Mouse (Mus musculus): Measurements from ENCODE around the gene Plxna1. TPM values are rescaled to one million over a fixed set of nuclear protein-coding genes. Genes with fewer than 3 reads are reported as not detected.

The Plxna1 gene
- polyA plus RNA-seq, 1 experiment, result 33.2 TPM

GRCm38 (mm10) chr6:89333964-89334702 lies 28.3 kb downstream of the Plxna1 start:
- Histone ChIP-seq H3K36me3 (ENCODE audit: control insufficient read depth, insufficient read depth, low read length) (no peaks in the 10 kb centered on the region; the same call in 1 of the 2 replicates), H3K4me3 (ENCODE audit: insufficient read depth, low read depth, low read length) (no peak overlapping the region), H3K27ac (ENCODE audit: insufficient read depth, low read depth, low read length) (no peak overlapping the region), H3K4me1 (ENCODE audit: control insufficient read depth, insufficient read depth, low read length) (no peaks in the 10 kb centered on the region), H3K27me3 (replicated peaks; ENCODE audit: control insufficient read depth, insufficient read depth, low read length) (no peaks in the 10 kb centered on the region)
- DNase-seq, result no peak
- TF ChIP-seq CTCF (conservative IDR thresholded peaks at IDR 0.05; ENCODE audit: insufficient read depth, insufficient read length, low read depth, low read length) (no peak), POLR2A (IDR thresholded peaks at IDR 0.05; ENCODE audit: low read depth, low read length) (no peak)
- WGBS, result 88% methylated on average over 12 of the region's 12 CpGs

DNA sequence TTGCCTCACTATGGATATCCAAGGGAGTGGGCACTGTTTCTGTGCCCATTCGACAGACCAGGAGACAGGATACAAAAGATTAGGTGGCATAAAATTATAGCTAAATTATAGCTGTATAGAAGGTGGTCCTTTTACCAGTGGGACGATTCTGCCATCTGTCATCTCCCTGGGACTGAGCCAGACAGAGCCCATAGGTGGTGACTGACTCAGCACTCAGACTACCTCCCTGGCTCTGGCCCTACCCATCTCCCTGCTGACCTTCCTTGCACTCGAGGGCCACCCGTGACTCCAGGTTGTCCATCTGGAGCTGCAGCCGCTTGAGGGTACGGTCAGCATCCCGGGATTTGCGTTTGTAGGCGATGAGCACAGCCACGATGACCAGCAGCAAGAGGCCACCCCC lies 31.5 kb downstream of the Plxna1 start:
- 94% methylated on average over 10 of the region's 10 CpGs for WGBS
- TF ChIP-seq CTCF (conservative IDR thresholded peaks at IDR 0.05; ENCODE audit: insufficient read depth, insufficient read length, low read depth, low read length) (no peak), POLR2A (IDR thresholded peaks at IDR 0.05; ENCODE audit: low read depth, low read length) (no peak)
- no peak overlapping the region for H3K4me3 ChIP-seq (ENCODE audit: insufficient read depth, low read depth, low read length)
- no peak for DNase-seq
- H3K27ac ChIP-seq (ENCODE audit: insufficient read depth, low read depth, low read length), result no peak overlapping the region
- H3K4me1 ChIP-seq (ENCODE audit: control insufficient read depth, insufficient read depth, low read length), result no peaks in the 10 kb centered on the region
- H3K36me3 ChIP-seq (ENCODE audit: control insufficient read depth, insufficient read depth, low read length), result no peaks in the 10 kb centered on the region; the same call in 1 of the 2 replicates
- H3K27me3 ChIP-seq (replicated peaks; ENCODE audit: control insufficient read depth, insufficient read depth, low read length), result no peaks in the 10 kb centered on the region

DNA sequence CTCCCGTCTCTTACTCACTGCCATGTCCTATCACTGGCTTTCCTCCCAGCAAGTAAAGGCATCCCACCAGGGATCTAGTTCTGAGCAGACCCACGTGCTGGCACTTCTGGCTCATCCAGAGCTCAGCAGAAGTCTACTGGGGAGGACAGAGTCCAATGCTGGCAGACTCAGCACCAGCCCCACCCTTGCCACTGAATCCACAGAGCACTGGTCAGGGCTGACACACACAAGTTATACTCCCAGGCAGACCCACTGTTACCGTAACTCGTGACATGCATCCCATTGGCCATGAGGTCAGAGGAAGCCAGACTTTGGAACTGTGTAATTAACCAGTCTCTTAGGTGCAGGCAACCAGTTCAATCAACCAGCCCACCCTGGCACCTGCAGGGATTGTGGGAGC lies 33.8 kb downstream of the Plxna1 start:
- TF ChIP-seq CTCF (conservative IDR thresholded peaks at IDR 0.05; ENCODE audit: insufficient read depth, insufficient read length, low read depth, low read length) (no peak), POLR2A (IDR thresholded peaks at IDR 0.05; ENCODE audit: low read depth, low read length) (no peak)
- Histone ChIP-seq H3K4me3 (ENCODE audit: insufficient read depth, low read depth, low read length) (no peak overlapping the region), H3K4me1 (ENCODE audit: control insufficient read depth, insufficient read depth, low read length) (no peaks in the 10 kb centered on the region), H3K27me3 (replicated peaks; ENCODE audit: control insufficient read depth, insufficient read depth, low read length) (no peaks in the 10 kb centered on the region), H3K27ac (ENCODE audit: insufficient read depth, low read depth, low read length) (no peak overlapping the region), H3K36me3 (ENCODE audit: control insufficient read depth, insufficient read depth, low read length) (no peaks in the 10 kb centered on the region)
- DNase-seq, result peak; percentile 67
- WGBS, result 62% methylated on average over 4 of the region's 4 CpGs

GRCm38 (mm10) chr6:89327746-89328491 lies 34.5 kb downstream of the Plxna1 start:
- Histone ChIP-seq H3K27me3 (replicated peaks; ENCODE audit: control insufficient read depth, insufficient read depth, low read length) (no peaks in the 10 kb centered on the region), H3K27ac (ENCODE audit: insufficient read depth, low read depth, low read length) (no peak overlapping the region), H3K36me3 (ENCODE audit: control insufficient read depth, insufficient read depth, low read length) (no peaks in the 10 kb centered on the region), H3K4me1 (ENCODE audit: control insufficient read depth, insufficient read depth, low read length) (no peaks in the 10 kb centered on the region), H3K4me3 (ENCODE audit: insufficient read depth, low read depth, low read length) (no peak overlapping the region)
- DNase-seq, result no peak
- WGBS, result 66% methylated on average over 15 of the region's 15 CpGs
- TF ChIP-seq CTCF (conservative IDR thresholded peaks at IDR 0.05; ENCODE audit: insufficient read depth, insufficient read length, low read depth, low read length), result no peak
- TF ChIP-seq POLR2A (IDR thresholded peaks at IDR 0.05; ENCODE audit: low read depth, low read length), result no peak

DNA sequence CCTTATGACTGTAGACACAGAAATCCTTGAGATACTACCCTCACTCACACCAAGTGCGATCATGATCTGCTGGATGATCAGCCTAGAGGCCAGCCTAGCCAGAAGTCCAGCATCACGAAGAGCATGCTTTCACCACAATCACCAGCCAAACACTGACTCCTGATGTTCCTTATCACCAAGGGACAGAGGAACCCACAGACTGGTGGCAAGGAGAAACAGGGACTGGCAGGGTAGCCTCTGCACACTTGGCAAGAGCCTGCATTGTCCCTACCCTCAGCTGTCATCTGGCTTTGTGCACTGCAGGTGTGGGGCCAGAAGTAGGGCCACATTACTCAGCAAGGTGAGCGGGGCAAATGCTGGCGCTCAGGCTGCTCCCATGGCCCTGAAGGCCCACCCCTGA lies 37.6 kb downstream of the Plxna1 start:
- no peaks in the 10 kb centered on the region for H3K27me3 ChIP-seq (replicated peaks; ENCODE audit: control insufficient read depth, insufficient read depth, low read length)
- H3K36me3 ChIP-seq (ENCODE audit: control insufficient read depth, insufficient read depth, low read length), result no peaks in the 10 kb centered on the region
- no peak for DNase-seq
- no peak for TF ChIP-seq POLR2A (IDR thresholded peaks at IDR 0.05; ENCODE audit: low read depth, low read length)
- no peak for TF ChIP-seq CTCF (conservative IDR thresholded peaks at IDR 0.05; ENCODE audit: insufficient read depth, insufficient read length, low read depth, low read length)
- no peaks in the 10 kb centered on the region for H3K4me1 ChIP-seq (ENCODE audit: control insufficient read depth, insufficient read depth, low read length)
- H3K27ac ChIP-seq (ENCODE audit: insufficient read depth, low read depth, low read length), result no peak overlapping the region
- H3K4me3 ChIP-seq (ENCODE audit: insufficient read depth, low read depth, low read length), result no peak overlapping the region
- 96% methylated on average over 4 of the region's 4 CpGs for WGBS

DNA sequence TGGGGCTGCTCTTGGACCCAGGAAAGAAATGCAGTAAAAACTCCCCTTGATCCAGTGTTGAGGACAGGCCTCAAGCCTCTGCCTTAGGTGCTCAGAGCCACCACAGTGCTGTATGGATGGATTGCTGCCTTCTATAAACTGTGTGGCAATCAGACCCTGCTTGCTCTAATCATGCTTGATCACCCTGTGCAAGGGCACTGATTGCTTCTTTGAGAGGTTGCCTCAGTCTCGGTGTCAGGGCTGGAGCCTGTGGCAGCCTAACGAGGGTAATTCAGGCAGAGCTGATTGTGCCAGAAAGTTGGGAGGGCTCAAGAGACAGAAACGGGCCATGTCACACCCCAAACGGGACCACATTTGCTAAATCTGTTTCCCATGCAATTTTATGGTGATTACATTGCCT lies 47.2 kb downstream of the Plxna1 start:
- no peaks in the 10 kb centered on the region for H3K4me1 ChIP-seq (ENCODE audit: control insufficient read depth, insufficient read depth, low read length)
- H3K27me3 ChIP-seq (replicated peaks; ENCODE audit: control insufficient read depth, insufficient read depth, low read length), result no peaks in the 10 kb centered on the region
- no peak overlapping the region for H3K27ac ChIP-seq (ENCODE audit: insufficient read depth, low read depth, low read length)
- H3K4me3 ChIP-seq (ENCODE audit: insufficient read depth, low read depth, low read length), result no peak overlapping the region
- TF ChIP-seq POLR2A (IDR thresholded peaks at IDR 0.05; ENCODE audit: low read depth, low read length), result no peak
- TF ChIP-seq CTCF (conservative IDR thresholded peaks at IDR 0.05; ENCODE audit: insufficient read depth, insufficient read length, low read depth, low read length), result no peak
- DNase-seq, result no peak
- no peaks in the 10 kb centered on the region for H3K36me3 ChIP-seq (ENCODE audit: control insufficient read depth, insufficient read depth, low read length)
- 49% methylated on average over 4 of the region's 4 CpGs for WGBS

GRCm38 (mm10) chr6:89311518-89311917 lies 50.9 kb downstream of the Plxna1 start:
- 67% methylated on average over 2 of the region's 2 CpGs for WGBS

More at GRCm38 (mm10) chr6:89311518-89311917, 50.9 kb downstream of the Plxna1 start:
- DNase-seq, result no peak
- H3K4me3 ChIP-seq (ENCODE audit: insufficient read depth, low read depth, low read length), result no peak overlapping the region
- H3K4me1 ChIP-seq (ENCODE audit: control insufficient read depth, insufficient read depth, low read length), result no peaks in the 10 kb centered on the region
- H3K27me3 ChIP-seq (replicated peaks; ENCODE audit: control insufficient read depth, insufficient read depth, low read length), result no peaks in the 10 kb centered on the region
- TF ChIP-seq POLR2A (IDR thresholded peaks at IDR 0.05; ENCODE audit: low read depth, low read length), result no peak
- no peak for TF ChIP-seq CTCF (conservative IDR thresholded peaks at IDR 0.05; ENCODE audit: insufficient read depth, insufficient read length, low read depth, low read length)
- H3K36me3 ChIP-seq (ENCODE audit: control insufficient read depth, insufficient read depth, low read length), result no peaks in the 10 kb centered on the region
- no peak overlapping the region for H3K27ac ChIP-seq (ENCODE audit: insufficient read depth, low read depth, low read length)

Measured in kidney, adult 2 months (tissue).